Mouse (Mus musculus) kidney, adult 2 months (tissue): ENCODE measurements around the gene Ints6l.

Source experiments
- CTCF ChIP-seq: fragments of 200-500 bp; conservative IDR thresholded peaks from 2 replicates; pipeline ENCODE4 v1.5.1; 2011; ENCODE audit warnings: low read depth, mild to moderate bottlenecking, control low read depth, low read length, moderate library complexity, mixed read lengths; ENCODE audit not compliant: insufficient read depth, insufficient read length
- POLR2A ChIP-seq: fragments of 200-500 bp; IDR thresholded peaks from one replicate; pipeline ENCODE4 v1.6.1; 2011; ENCODE audit warnings: low read depth, low read length, control low read depth

GRCm38 (mm10) chrX:56462020-56462933 is 7.6 kb downstream of the Ints6l start:
- TF ChIP-seq CTCF (no peak), POLR2A (no peak)
